Mouse (Mus musculus) kidney, adult 18-20 months (tissue): ENCODE measurements at regions not wholly inside any gene's neighbourhood (a gene's known extent, or its start where the extent isn't known, plus 50 kb on each side); places are given as distances from the start of the nearest gene placed in this dataset.

ENCODE experiments used
- DNase-seq: peaks from one replicate; pipeline ENCODE4 v3.0.0; 2021

GRCm38 (mm10) chr16:97686561-97686960 lies 75.6 kb upstream of the Tmprss2 start:
- DNase-seq = no peak

GRCm38 (mm10) chr16:97685603-97686285 lies 74.7 kb upstream of the Tmprss2 start:
- DNase-seq = peak; percentile 30

GRCm38 (mm10) chr16:97681191-97681590 lies 70.2 kb upstream of the Tmprss2 start:
- DNase-seq = no peak

- no peak for DNase-seq
These were observed 68.8 kb upstream of the Tmprss2 start for GRCm38 (mm10) chr16:97679820-97680219.

GRCm38 (mm10) chr16:97679252-97679651 lies 68.3 kb upstream of the Tmprss2 start:
- no peak for DNase-seq

GRCm38 (mm10) chr16:97677621-97678020 lies 66.6 kb upstream of the Tmprss2 start:
- no peak for DNase-seq

GRCm38 (mm10) chr16:97673576-97673975 lies 62.6 kb upstream of the Tmprss2 start:
- DNase-seq = no peak

- DNase-seq = peak; percentile 35
These were observed 59.4 kb upstream of the Tmprss2 start for GRCm38 (mm10) chr16:97670131-97671038.

- DNase-seq = no peak
These were observed 56.5 kb upstream of the Tmprss2 start for GRCm38 (mm10) chr16:97667536-97667935.

- no peak for DNase-seq
These were observed 54.5 kb upstream of the Tmprss2 start for GRCm38 (mm10) chr16:97665518-97665917.
